Mouse (Mus musculus) heart, embryonic 15.5 days (tissue): ENCODE measurements at regions not wholly inside any gene's neighbourhood (a gene's known extent, or its start where the extent isn't known, plus 50 kb on each side); places are given as distances from the start of the nearest gene placed in this dataset.

ENCODE experiments used
- ATAC-seq: fragments of 200-750 bp; cut with Nextera tagmentation; replicated peaks from 2 replicates; pipeline ENCODE4 v1.8.0; 2017; ENCODE audit warnings: low read depth, moderate TSS enrichment; ENCODE audit not compliant: insufficient number of reproducible peaks, insufficient read depth, low FRiP score
- H3K27ac ChIP-seq: fragments of 300-500 bp; sonication (generic); 2 replicates; pipeline ENCODE4 v1.5.1; 2015; ENCODE audit warnings: mild to moderate bottlenecking, inconsistent platforms
- H3K27me3 ChIP-seq: fragments of 300-500 bp; sonication (generic); 2 replicates; pipeline ENCODE4 v1.6.1; 2015; ENCODE audit warnings: inconsistent platforms
- H3K36me3 ChIP-seq: fragments of 300-500 bp; sonication (generic); 2 replicates; pipeline ENCODE4 v1.6.1; 2015; ENCODE audit warnings: mild to moderate bottlenecking, inconsistent platforms
- H3K4me1 ChIP-seq: fragments of 300-500 bp; sonication (generic); replicated peaks from 2 replicates; pipeline ENCODE4 v1.6.1; 2015; ENCODE audit warnings: inconsistent platforms
- H3K4me2 ChIP-seq: fragments of 300-500 bp; sonication (generic); 2 replicates; pipeline ENCODE4 v1.6.1; 2015; ENCODE audit warnings: inconsistent platforms, mild to moderate bottlenecking, moderate library complexity
- H3K4me3 ChIP-seq: fragments of 300-500 bp; sonication (generic); 2 replicates; pipeline ENCODE4 v1.5.1; 2015; ENCODE audit warnings: mild to moderate bottlenecking, inconsistent platforms
- H3K9ac ChIP-seq: fragments of 300-500 bp; sonication (generic); 2 replicates; pipeline ENCODE4 v1.6.1; 2015; ENCODE audit warnings: mild to moderate bottlenecking, inconsistent platforms
- H3K9me3 ChIP-seq: fragments of 300-500 bp; sonication (generic); replicated peaks from 2 replicates; pipeline ENCODE4 v1.6.1; 2016; ENCODE audit warnings: inconsistent platforms
- WGBS: fragments of 180-500 bp; shearing (Covaris S2); methylation state at CpG from one replicate; pipeline ENCODE4 v1.1.7; 2015; ENCODE audit warnings: mixed read lengths; 5-methylcytosine and 5-hydroxymethylcytosine counted together

DNA sequence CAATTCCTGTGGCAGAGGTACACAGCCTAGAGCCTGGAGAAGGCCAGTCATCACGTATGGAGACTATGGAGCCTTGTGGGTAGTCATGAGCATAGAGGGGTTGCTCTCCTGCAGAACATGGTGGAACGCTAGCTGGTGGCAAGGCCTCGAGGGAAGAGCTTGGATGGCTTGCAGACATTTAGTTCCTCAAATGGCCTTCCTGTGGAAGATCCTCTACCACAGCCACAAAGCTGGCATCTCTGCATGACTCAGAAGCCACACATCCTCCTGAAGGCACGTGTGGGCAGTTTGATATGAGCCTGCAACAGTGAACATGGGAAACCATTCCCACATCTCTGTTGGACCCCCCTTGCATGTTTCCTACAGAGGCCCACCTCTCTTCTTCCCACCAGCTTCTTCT, 547.9 kb upstream of the Lrrc6 start:
- ATAC-seq = no peak
- no peak overlapping the region for H3K4me2 ChIP-seq
- no peaks in the 10 kb centered on the region for H3K36me3 ChIP-seq
- H3K27me3 ChIP-seq = no peaks in the 10 kb centered on the region
- no peak overlapping the region for H3K9ac ChIP-seq
- H3K9me3 ChIP-seq = no peaks in the 10 kb centered on the region
- WGBS = 72% methylated on average over 4 of the region's 4 CpGs
- no peak overlapping the region for H3K27ac ChIP-seq
- H3K4me1 ChIP-seq = no peaks in the 10 kb centered on the region; the same call in 1 of the 2 replicates
- H3K4me3 ChIP-seq = no peak overlapping the region

DNA sequence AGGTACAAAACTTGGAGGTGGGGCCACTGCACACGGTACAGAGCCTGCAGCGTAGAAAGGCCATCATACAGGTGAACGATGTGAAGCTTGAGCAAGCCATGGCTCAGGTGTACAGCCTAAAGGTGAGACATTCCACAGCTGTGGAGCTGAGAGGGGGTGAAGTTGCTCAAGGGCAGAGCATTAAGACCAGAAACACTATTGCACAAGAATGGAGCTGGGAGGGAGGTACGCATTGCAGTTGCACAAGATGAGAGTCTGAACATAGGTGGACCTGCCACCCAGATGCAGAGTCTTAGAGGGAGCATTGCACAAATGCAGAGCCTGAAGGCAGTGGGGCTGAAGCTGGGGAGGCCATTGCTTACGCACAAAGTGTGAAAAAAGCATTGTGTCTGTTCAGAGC, 547.4 kb upstream of the Lrrc6 start:
- no peaks in the 10 kb centered on the region; the same call in 1 of the 2 replicates for H3K4me1 ChIP-seq
- H3K27ac ChIP-seq = no peak overlapping the region
- no peak for ATAC-seq
- H3K4me2 ChIP-seq = no peak overlapping the region
- H3K9me3 ChIP-seq = no peaks in the 10 kb centered on the region
- H3K4me3 ChIP-seq = no peak overlapping the region
- H3K9ac ChIP-seq = no peak overlapping the region
- H3K27me3 ChIP-seq = no peaks in the 10 kb centered on the region
- 97% methylated on average over 5 of the region's 5 CpGs for WGBS
- no peaks in the 10 kb centered on the region for H3K36me3 ChIP-seq

DNA sequence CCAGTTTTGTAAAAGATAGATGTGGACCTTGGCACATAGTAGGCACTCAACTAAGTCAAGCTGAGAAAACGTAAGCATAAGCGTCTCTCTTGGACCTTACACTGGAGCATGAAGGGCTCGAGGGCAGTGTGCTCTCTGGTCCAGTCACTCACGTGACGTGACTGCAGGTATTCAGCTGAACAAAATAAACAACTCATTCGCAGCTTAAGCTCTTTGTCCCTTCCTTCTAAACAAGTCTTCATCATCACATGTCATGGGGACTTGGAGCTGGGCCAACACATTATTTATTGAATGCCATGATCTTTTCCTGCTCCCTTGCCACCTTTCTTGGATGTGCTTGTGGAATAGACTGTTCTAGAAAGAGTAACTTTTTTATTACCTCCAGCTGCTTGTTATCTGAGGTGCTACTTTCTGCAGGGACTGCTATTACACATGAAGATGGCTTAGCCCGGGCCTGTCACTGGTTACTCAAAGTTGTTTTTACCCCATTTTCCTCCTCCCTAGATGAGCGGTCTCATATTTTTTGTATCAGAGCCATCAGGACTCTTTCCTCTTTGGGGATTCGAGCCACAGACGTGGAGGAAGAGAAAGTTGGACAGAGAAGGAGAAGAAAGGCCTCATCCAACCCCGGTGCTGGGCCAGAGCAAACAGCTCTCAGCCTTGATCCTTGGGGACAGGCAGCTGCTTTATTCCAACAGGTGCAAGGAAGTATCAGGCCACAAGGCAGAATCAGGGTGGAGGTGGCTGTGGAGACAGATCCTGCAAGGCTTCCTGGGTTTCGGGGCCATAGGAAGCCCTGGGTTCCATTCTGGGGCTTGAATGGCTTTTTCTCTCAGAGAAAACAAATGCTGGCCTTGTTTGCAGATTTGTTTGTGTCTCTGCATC, 545.5 kb upstream of the Lrrc6 start:
- Histone ChIP-seq H3K9me3 (no peaks in the 10 kb centered on the region), H3K4me2 (no peak overlapping the region), H3K4me1 (no peaks in the 10 kb centered on the region; the same call in 1 of the 2 replicates), H3K36me3 (no peaks in the 10 kb centered on the region), H3K27me3 (no peaks in the 10 kb centered on the region), H3K27ac (no peak overlapping the region), H3K4me3 (no peak overlapping the region), H3K9ac (no peak overlapping the region)
- WGBS = 78% methylated on average over 12 of the region's 12 CpGs
- ATAC-seq = no peak

DNA sequence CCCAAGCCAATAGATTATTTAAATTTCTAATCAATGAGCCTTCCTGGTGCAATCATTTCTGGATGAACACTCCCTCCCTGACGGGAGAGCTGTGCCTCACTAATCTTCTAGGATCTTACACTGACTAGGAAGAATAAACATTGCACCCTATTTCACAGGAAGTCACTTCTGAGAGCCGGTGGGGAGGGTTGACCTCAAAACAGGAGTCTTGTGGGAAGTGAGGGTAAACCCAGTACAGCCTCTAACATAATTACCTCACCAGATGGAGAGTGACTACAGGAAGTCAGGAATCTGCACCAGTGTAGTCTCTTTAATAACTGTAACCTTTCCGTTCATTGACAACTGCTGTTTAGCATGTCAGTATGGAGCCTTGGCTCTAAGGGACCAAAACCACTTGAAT, 544.6 kb upstream of the Lrrc6 start:
- no peaks in the 10 kb centered on the region for H3K27me3 ChIP-seq
- H3K4me1 ChIP-seq = peaks cover 3% of the 10 kb centered on the region
- no peak overlapping the region for H3K4me2 ChIP-seq
- no peak for ATAC-seq
- H3K9me3 ChIP-seq = no peaks in the 10 kb centered on the region
- no peak overlapping the region for H3K4me3 ChIP-seq
- no peak overlapping the region for H3K27ac ChIP-seq
- WGBS = 49% methylated on average over 3 of the region's 3 CpGs
- no peaks in the 10 kb centered on the region for H3K36me3 ChIP-seq
- H3K9ac ChIP-seq = no peak overlapping the region

DNA sequence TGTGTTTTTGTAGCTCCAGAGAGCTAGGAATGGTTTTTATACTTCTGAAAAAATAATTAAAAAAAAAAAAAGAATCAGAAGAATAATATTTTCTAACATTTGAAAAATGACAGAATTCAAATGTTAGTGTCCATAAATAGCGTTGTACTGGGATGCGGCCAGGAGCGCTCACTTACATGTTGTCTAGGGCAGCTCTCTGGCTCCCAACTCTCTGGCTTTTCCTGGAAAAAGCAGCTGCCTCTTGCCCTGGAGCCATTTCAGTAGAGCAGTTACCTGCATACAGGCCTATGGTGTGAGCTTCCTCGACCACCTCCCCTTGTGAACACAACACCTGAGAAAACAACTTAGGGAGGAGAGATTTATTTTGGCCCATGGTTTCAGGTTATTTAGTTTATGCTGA, 544.1 kb upstream of the Lrrc6 start:
- H3K9me3 ChIP-seq = no peaks in the 10 kb centered on the region
- ATAC-seq = no peak
- peaks cover 8% of the 10 kb centered on the region for H3K4me1 ChIP-seq
- no peak overlapping the region for H3K4me3 ChIP-seq
- no peaks in the 10 kb centered on the region for H3K27me3 ChIP-seq
- WGBS = 75% methylated on average over 4 of the region's 4 CpGs
- H3K4me2 ChIP-seq = no peak overlapping the region
- H3K36me3 ChIP-seq = no peaks in the 10 kb centered on the region
- H3K9ac ChIP-seq = no peak overlapping the region
- H3K27ac ChIP-seq = no peak overlapping the region

DNA sequence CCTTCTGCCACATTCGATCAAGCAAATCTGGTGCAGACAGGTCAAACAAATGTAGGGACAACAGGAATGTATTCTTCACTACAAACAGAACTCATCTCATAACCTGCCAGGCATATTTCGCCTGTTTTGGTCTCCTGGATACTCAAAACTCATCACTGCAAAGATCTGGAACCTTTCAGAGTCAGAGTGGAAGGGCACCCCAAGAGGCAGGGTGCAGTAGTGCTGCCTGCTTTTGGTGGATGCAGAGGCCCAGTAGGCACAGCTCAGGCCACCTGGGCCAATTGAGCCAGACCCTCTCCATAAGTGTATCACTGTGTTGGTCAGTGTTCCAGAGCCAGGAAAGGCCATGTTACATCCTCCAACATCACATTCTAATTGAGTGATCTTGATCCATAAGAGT, 541.4 kb upstream of the Lrrc6 start:
- no peak overlapping the region for H3K4me2 ChIP-seq
- no peak overlapping the region for H3K9ac ChIP-seq
- no peak overlapping the region for H3K27ac ChIP-seq
- ATAC-seq = no peak
- H3K9me3 ChIP-seq = no peaks in the 10 kb centered on the region
- peaks cover 19% of the 10 kb centered on the region for H3K4me1 ChIP-seq
- WGBS = 79% methylated on average over 2 of the region's 2 CpGs
- no peaks in the 10 kb centered on the region for H3K27me3 ChIP-seq
- H3K36me3 ChIP-seq = no peaks in the 10 kb centered on the region
- no peak overlapping the region for H3K4me3 ChIP-seq

DNA sequence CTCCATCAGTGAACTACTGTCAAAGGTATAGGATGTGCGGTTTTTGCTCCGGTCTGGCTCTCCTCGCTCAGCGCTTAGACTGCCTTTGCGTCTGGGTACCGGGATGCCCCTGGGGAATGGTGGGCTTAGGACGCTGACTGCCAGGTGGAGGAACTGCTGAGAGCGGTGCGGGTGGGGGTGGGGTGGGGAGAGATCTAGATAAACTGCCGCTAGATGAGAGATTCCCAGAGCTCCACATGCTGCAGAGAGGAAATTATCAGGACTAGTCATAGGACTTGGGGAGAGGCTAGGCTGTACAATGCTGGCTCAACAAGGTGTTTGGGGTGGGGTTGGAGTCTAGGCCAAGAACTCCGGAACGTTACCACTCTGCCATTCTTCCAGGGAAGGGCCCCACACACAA, 539.5 kb upstream of the Lrrc6 start:
- H3K36me3 ChIP-seq = no peaks in the 10 kb centered on the region
- no peak for ATAC-seq
- no peaks in the 10 kb centered on the region for H3K9me3 ChIP-seq
- peaks cover 32% of the 10 kb centered on the region for H3K4me1 ChIP-seq
- peak overlapping the region; percentile 84 for H3K27ac ChIP-seq
- no peaks in the 10 kb centered on the region for H3K27me3 ChIP-seq
- H3K9ac ChIP-seq = peak overlapping the region; percentile 48
- 23% methylated on average over 12 of the region's 12 CpGs for whole genome bisulfite sequencing
- H3K4me3 ChIP-seq = peak overlapping the region; percentile 51
- H3K4me2 ChIP-seq = peak overlapping the region; percentile 73

DNA sequence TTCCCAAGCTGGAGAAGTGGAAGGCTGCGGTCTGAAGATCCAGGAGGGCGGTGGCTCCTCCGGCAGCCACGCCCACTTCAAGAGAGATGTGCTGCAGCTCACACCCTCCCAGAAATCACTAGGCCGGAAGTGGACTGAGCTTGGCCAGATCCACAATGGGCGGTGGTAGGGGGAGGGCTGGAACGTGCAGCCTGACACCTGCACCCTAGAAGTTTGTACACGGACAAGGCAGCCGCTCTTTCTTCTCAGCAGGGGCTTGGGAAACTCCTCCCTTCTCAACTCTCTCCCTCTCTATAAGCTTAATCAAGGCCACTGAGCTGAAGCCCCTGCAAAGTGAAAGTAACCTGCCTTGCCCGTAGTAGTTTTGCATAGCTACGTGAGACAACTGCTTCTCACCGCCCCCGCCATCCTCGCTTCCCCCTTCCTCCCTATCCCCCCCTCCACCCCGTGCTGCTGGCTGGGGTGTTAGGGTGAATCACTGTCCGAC, 538.8 kb upstream of the Lrrc6 start:
- H3K4me3 ChIP-seq = peak overlapping the region; percentile 51
- no peaks in the 10 kb centered on the region for H3K27me3 ChIP-seq
- H3K9me3 ChIP-seq = no peaks in the 10 kb centered on the region
- H3K27ac ChIP-seq = peak overlapping the region; percentile 84
- peak overlapping the region; percentile 73 for H3K4me2 ChIP-seq
- ATAC-seq = peak; percentile 91
- H3K9ac ChIP-seq = peak overlapping the region; percentile 48
- H3K4me1 ChIP-seq = peaks cover 32% of the 10 kb centered on the region
- no peaks in the 10 kb centered on the region for H3K36me3 ChIP-seq
- under 1% methylated on average over 16 of the region's 16 CpGs for WGBS

DNA sequence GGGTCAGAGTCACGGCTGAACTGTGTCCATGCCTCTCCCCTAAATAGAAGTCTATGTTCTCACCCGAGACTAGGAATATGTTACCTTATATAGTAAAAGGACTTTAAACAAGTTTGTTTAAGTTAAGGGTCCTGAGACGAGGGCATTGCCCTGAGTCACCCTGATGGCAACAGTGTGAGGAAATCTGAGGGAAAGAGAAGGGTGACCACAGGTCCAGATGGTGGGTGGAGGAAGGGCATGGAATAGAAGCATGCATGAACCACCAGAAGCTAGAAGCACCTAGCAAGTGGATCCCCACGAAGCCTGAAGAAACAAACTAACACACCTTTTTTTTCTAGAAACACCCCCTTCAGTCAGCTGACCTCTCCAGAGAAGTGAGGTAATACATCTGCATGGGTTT, 536.9 kb upstream of the Lrrc6 start:
- peaks cover 32% of the 10 kb centered on the region for H3K4me1 ChIP-seq
- H3K27ac ChIP-seq = no peak overlapping the region
- no peak overlapping the region for H3K4me3 ChIP-seq
- no peaks in the 10 kb centered on the region for H3K36me3 ChIP-seq
- H3K9me3 ChIP-seq = no peaks in the 10 kb centered on the region
- no peak overlapping the region for H3K9ac ChIP-seq
- WGBS = 72% methylated on average over 4 of the region's 4 CpGs
- H3K27me3 ChIP-seq = no peaks in the 10 kb centered on the region
- ATAC-seq = no peak
- no peak overlapping the region for H3K4me2 ChIP-seq

DNA sequence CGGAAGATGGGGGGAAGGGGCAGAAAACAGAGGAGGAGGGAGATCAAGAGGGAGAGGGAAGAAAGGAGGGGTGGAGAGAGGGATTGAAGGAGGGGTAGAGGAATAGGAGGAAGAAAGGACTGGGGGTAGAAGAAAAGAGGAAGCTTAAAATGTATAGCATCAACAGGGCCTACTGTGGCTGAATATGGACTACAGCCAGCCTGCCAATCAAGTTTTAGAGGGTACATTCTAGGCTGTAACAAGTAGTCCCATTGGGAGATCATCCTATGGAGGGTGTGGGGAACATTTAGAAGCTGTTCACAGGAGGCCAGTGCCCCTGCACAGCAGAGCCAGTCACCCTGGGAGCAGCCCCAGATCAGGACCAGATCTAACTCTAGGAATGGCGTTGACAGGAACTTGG, 535.6 kb upstream of the Lrrc6 start:
- no peaks in the 10 kb centered on the region for H3K9me3 ChIP-seq
- H3K4me1 ChIP-seq = peaks cover 32% of the 10 kb centered on the region
- no peak overlapping the region for H3K4me2 ChIP-seq
- no peak overlapping the region for H3K9ac ChIP-seq
- 0 out of 2 replicates have a peak, but pooled peaks have one; percentile 35 for ATAC-seq
- no peaks in the 10 kb centered on the region for H3K36me3 ChIP-seq
- H3K4me3 ChIP-seq = no peak overlapping the region
- WGBS = 35% methylated on average over 2 of the region's 2 CpGs
- H3K27ac ChIP-seq = peak overlapping the region; percentile 55
- H3K27me3 ChIP-seq = no peaks in the 10 kb centered on the region

DNA sequence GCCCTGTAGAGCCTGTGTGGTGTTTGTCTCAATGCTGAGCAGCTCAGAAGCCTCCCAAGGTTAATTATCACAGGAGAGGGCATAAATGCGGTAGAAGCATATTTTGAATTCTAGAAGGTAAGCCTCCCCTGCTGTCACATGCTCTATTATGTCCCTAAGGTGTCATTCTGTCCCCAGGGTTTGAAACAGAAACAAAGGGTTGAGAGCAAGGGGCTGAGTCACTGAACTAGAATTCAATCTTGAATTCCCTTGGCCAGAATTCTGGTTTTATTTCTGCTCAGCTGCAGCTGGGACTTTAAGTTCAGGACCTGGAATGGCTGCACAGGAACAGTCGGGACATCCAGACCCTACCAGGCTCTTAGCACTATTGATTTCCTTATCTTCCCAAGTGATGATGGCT, 533.2 kb upstream of the Lrrc6 start:
- Histone ChIP-seq H3K9me3 (no peaks in the 10 kb centered on the region), H3K4me3 (no peak overlapping the region), H3K4me2 (no peak overlapping the region), H3K27ac (no peak overlapping the region), H3K4me1 (peaks cover 18% of the 10 kb centered on the region), H3K27me3 (no peaks in the 10 kb centered on the region), H3K36me3 (no peaks in the 10 kb centered on the region), H3K9ac (no peak overlapping the region)
- ATAC-seq = no peak
- 48% methylated on average over 2 of the region's 2 CpGs for WGBS
